Comparison of ENCODE assay signal across 18 mouse cellular contexts in the genomic region with DNA sequence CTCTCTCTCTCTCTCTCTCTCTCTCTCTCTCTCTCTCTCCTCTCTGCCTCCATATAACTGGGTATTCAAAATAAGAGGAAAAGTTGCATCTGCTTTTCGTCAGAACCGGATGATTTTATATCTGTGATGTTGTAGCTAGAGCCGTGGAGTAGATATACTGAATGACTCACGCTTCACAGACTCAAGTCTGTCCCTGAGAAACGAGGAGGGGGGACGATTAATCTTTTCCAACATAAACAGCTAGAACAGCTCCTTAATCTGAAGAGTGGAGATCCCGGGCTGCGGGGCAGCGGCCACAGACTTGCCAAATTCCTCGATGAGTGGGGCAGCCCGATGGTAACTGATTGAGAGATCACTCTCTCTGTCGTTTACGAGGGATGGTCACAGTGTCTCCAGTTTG.
DNase-seq lines count a peak whose midpoint lies in the region; ATAC-seq lines count a peak whose summit lies in the region.
"Had no signal": no experiment of that assay in that cellular context is flagged by ENCODE, and none has a peak within 500 bp of the region (broad histone marks: within the 10 kb centered on the region; RNA-seq: fewer than 3 reads in every experiment).

No protein-coding gene starts in this region.

- no peaks in the 10 kb centered on the region for H3K27me3 ChIP-seq in heart, embryonic 16.5 days (ENCODE audit: control insufficient read depth, insufficient read depth, low read length)
- H3K27me3 ChIP-seq in heart, embryonic 11.5 days (ENCODE audit: control insufficient read depth, insufficient read depth, low read length) = no peaks in the 10 kb centered on the region
- H3K27me3 ChIP-seq in intestine, embryonic 16.5 days (replicated peaks; ENCODE audit: control insufficient read depth, insufficient read depth, low read length) = no peaks in the 10 kb centered on the region
- H3K27me3 ChIP-seq: embryonic facial prominence, embryonic 12.5 days; forebrain, embryonic 15.5 days; hindbrain, embryonic 13.5 days; limb, embryonic 15.5 days; neural tube, embryonic 12.5 days had no signal

- no peak overlapping the region for H3K4me2 ChIP-seq in heart, embryonic 16.5 days (ENCODE audit: low read depth, low read length)
- H3K4me2 ChIP-seq in heart, embryonic 11.5 days = no peak overlapping the region
- H3K4me2 ChIP-seq in intestine, embryonic 16.5 days (ENCODE audit: low read depth, low read length) = no peak overlapping the region
- H3K4me2 ChIP-seq: embryonic facial prominence, embryonic 12.5 days; forebrain, embryonic 15.5 days; hindbrain, embryonic 13.5 days; limb, embryonic 15.5 days; neural tube, embryonic 12.5 days had no signal

- peaks cover 3% of the 10 kb centered on the region; the same call in 1 of the 2 replicates for H3K4me1 ChIP-seq in heart, embryonic 16.5 days (ENCODE audit: control insufficient read depth, insufficient read depth, low read length)
- no peaks in the 10 kb centered on the region for H3K4me1 ChIP-seq in heart, embryonic 11.5 days (ENCODE audit: control insufficient read depth, insufficient read depth, low read length)
- H3K4me1 ChIP-seq in intestine, embryonic 16.5 days (ENCODE audit: control insufficient read depth, insufficient read depth, low read length) = peaks cover 4% of the 10 kb centered on the region; the same call in 1 of the 2 replicates
- H3K4me1 ChIP-seq: embryonic facial prominence, embryonic 12.5 days; forebrain, embryonic 15.5 days; hindbrain, embryonic 13.5 days; limb, embryonic 15.5 days; neural tube, embryonic 12.5 days had no signal

- no peaks in the 10 kb centered on the region for H3K9me3 ChIP-seq in heart, embryonic 16.5 days (replicated peaks; ENCODE audit: control insufficient read depth, low read length)
- no peaks in the 10 kb centered on the region for H3K9me3 ChIP-seq in heart, embryonic 11.5 days (replicated peaks; ENCODE audit: control insufficient read depth, low read length)
- peaks cover 4% of the 10 kb centered on the region; the same call in 1 of the 2 replicates for H3K9me3 ChIP-seq in intestine, embryonic 16.5 days (ENCODE audit: control insufficient read depth, low read length)
- H3K9me3 ChIP-seq: embryonic facial prominence, embryonic 12.5 days; forebrain, embryonic 15.5 days; hindbrain, embryonic 13.5 days; limb, embryonic 15.5 days; midbrain, embryonic 10.5 days; neural tube, embryonic 12.5 days had no signal

- H3K36me3 ChIP-seq in heart, embryonic 16.5 days (ENCODE audit: control insufficient read depth, insufficient read depth) = no peaks in the 10 kb centered on the region
- H3K36me3 ChIP-seq in heart, embryonic 11.5 days (ENCODE audit: control insufficient read depth, insufficient read depth, low read length) = no peaks in the 10 kb centered on the region
- H3K36me3 ChIP-seq in intestine, embryonic 16.5 days (ENCODE audit: control insufficient read depth, insufficient read depth, low read length) = no peaks in the 10 kb centered on the region
- H3K36me3 ChIP-seq: embryonic facial prominence, embryonic 12.5 days; forebrain, embryonic 15.5 days; hindbrain, embryonic 13.5 days; limb, embryonic 15.5 days; midbrain, embryonic 10.5 days; neural tube, embryonic 12.5 days had no signal

- peak; percentile 63 for ATAC-seq in heart, embryonic 16.5 days (replicated peaks; ENCODE audit: extremely low read depth, insufficient read depth, low FRiP score)
- ATAC-seq in heart, embryonic 11.5 days (replicated peaks; ENCODE audit: insufficient number of reproducible peaks, low FRiP score, low TSS enrichment) = no peak; the same call in 1 of the 2 replicates
- peak; percentile 81 for ATAC-seq in intestine, embryonic 16.5 days
- ATAC-seq: forebrain, embryonic 15.5 days had no signal

- no peak overlapping the region for H3K4me3 ChIP-seq in heart, embryonic 16.5 days (ENCODE audit: low read length)
- H3K4me3 ChIP-seq in heart, embryonic 11.5 days (ENCODE audit: low read depth, low read length) = no peak overlapping the region
- no peak overlapping the region for H3K4me3 ChIP-seq in intestine, embryonic 16.5 days (ENCODE audit: low read length)
- H3K4me3 ChIP-seq: embryonic facial prominence, embryonic 12.5 days; forebrain, embryonic 15.5 days; hindbrain, embryonic 13.5 days; limb, embryonic 15.5 days; midbrain, embryonic 10.5 days; neural tube, embryonic 12.5 days had no signal

- DNase-seq in lung, postnatal 10 days = peak; percentile 30
- no peak for DNase-seq in lung, postnatal 25 days (ENCODE audit: low spot score)
- no peak for DNase-seq in gastrocnemius, adult 8-10 months (ENCODE audit: low spot score in 2 of 2)
- DNase-seq in testis, postnatal 14 days (ENCODE audit: low spot score) = no peak
- DNase-seq: cerebellum, adult 8-10 months; heart, postnatal 10 days; kidney, adult 18-20 months; layer of hippocampus, postnatal 36 days; thymus, adult 2 months had no signal

- H3K27ac ChIP-seq in heart, embryonic 16.5 days (ENCODE audit: low read length) = no peak overlapping the region
- H3K27ac ChIP-seq in heart, embryonic 11.5 days (ENCODE audit: low read depth, low read length) = no peak overlapping the region
- H3K27ac ChIP-seq in intestine, embryonic 16.5 days (ENCODE audit: low read length) = peak overlapping the region; percentile 49
- H3K27ac ChIP-seq: embryonic facial prominence, embryonic 12.5 days; forebrain, embryonic 15.5 days; hindbrain, embryonic 13.5 days; limb, embryonic 15.5 days; midbrain, embryonic 10.5 days; neural tube, embryonic 12.5 days had no signal

- no peak overlapping the region for H3K9ac ChIP-seq in heart, embryonic 16.5 days (ENCODE audit: low read length)
- H3K9ac ChIP-seq in heart, embryonic 11.5 days (ENCODE audit: low read depth, low read length) = no peak overlapping the region
- no peak overlapping the region for H3K9ac ChIP-seq in intestine, embryonic 16.5 days (ENCODE audit: low read depth, low read length)
- H3K9ac ChIP-seq: embryonic facial prominence, embryonic 12.5 days; forebrain, embryonic 15.5 days; hindbrain, embryonic 13.5 days; limb, embryonic 15.5 days; neural tube, embryonic 12.5 days had no signal

- WGBS in heart, embryonic 16.5 days = 33% methylated on average over 13 of the region's 13 CpGs
- 31% methylated on average over 13 of the region's 13 CpGs for WGBS in heart, embryonic 11.5 days (ENCODE audit: insufficient replicate concordance)
- 46% methylated on average over 13 of the region's 13 CpGs for WGBS in intestine, embryonic 16.5 days
